Mouse (Mus musculus) subcutaneous adipose tissue, adult 2 months (tissue): ENCODE results near the gene Ssbp4. TPM values are rescaled to one million over a fixed set of nuclear protein-coding genes. Genes with fewer than 3 reads are reported as not detected.

Source experiments
- polyA plus RNA-seq: library from polyadenylated mRNA; depleted of rRNA; stranded (reverse); fragments of >200 nt; gene quantifications from 2 replicates; pipeline ENCODE4 v1.2.3, GENCODE M21; 2012; ENCODE audit warnings: low replicate concordance; rRNA removed

Gene Ssbp4
- 125 and 281 TPM in 2 replicates for polyA plus RNA-seq

DNA sequence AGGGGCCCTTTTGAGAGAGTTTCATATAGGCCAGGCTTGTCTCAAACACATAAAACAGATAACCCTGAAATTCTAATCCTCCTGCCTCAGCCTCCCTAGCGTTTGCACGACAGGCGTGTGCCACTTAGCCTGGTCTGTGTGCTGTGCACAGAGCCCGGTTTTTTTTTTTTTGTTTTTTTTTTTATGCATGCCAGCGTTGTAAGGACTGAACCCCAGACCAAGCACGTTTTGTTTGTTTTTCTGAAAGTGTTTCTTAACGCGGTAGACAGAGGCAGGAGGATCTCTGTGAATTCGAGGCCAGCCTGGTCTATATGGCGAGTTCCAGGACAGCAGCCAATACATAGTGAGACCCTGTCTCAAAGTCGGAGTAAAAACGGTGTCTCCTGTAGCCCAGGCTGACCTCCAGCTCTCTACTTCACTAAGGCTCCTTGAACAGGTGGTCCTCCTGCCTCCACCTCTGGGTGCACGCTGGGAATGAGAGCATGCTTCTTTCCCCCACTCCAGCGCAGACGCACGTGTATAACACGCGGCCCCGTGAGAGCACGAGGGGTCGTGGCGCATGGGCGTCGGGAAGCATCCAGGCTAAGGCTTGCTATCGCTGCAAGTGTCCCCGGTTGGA, at the start of gene Ssbp4:
Gene Ssbp4 (minus strand): TSS at position 124 of the 619 bp plus-strand sequence.

GRCm38 (mm10) chr8:70632346-70632892, 23.7 kb upstream of the Ssbp4 start, which contains the start of gene Gdf15:
TSS of gene Gdf15 (minus strand) at chr8:70632456.

GRCm38 (mm10) chr8:70615894-70616293, 7.2 kb upstream of the Ssbp4 start, which contains the start of gene Lrrc25:
TSS of gene Lrrc25 (plus strand) at chr8:70616155.

GRCm38 (mm10) chr8:70593961-70594609, 14.6 kb downstream of the Ssbp4 start, which contains the start of gene Isyna1:
TSS of gene Isyna1 (plus strand) at chr8:70594373.

Other genes starting within 250 kb of the Ssbp4 start
- 1.2 TPM in 2 replicates for gene Comp, start 235.3 kb downstream of the Ssbp4 start, polyA plus RNA-seq
- 13.5 and 36.3 TPM in 2 replicates for gene Crtc1, start 169.3 kb downstream of the Ssbp4 start, polyA plus RNA-seq
- gene Klhl26, start 131.9 kb downstream of the Ssbp4 start, polyA plus RNA-seq, result 34.4 and 65.1 TPM in 2 replicates
- gene Tmem59l, start 121.5 kb downstream of the Ssbp4 start, polyA plus RNA-seq, result 7.8 TPM in 1 of 2 replicates, not detected in the other
- gene Crlf1, start 115.7 kb downstream of the Ssbp4 start, polyA plus RNA-seq, result 2.6 and 5.6 TPM in 2 replicates
- 210 and 310 TPM in 2 replicates for gene Rex1bd, start 102.1 kb downstream of the Ssbp4 start, polyA plus RNA-seq
- 477 and 704 TPM in 2 replicates for gene Uba52, start 98.1 kb downstream of the Ssbp4 start, polyA plus RNA-seq
- 427 and 435 TPM in 2 replicates for gene Fkbp8, start 81.1 kb downstream of the Ssbp4 start, polyA plus RNA-seq
- gene Kxd1, start 80.9 kb downstream of the Ssbp4 start, polyA plus RNA-seq, result 103 and 119 TPM in 2 replicates
- gene Ell, start 69.4 kb downstream of the Ssbp4 start, polyA plus RNA-seq, result 20.7 and 31.8 TPM in 2 replicates
- gene Isyna1, start 14.5 kb downstream of the Ssbp4 start, polyA plus RNA-seq, result 69.7 and 218 TPM in 2 replicates
- gene Lrrc25, start 7.3 kb upstream of the Ssbp4 start, polyA plus RNA-seq, result 10.8 and 19.8 TPM in 2 replicates
- gene Gdf15, start 23.6 kb upstream of the Ssbp4 start, polyA plus RNA-seq, result 1.6 and 3.3 TPM in 2 replicates
- gene Pgpep1, start 51.5 kb upstream of the Ssbp4 start, polyA plus RNA-seq, result 37.1 and 48.1 TPM in 2 replicates
- 50.4 and 106 TPM in 2 replicates for gene Lsm4, start 64.4 kb upstream of the Ssbp4 start, polyA plus RNA-seq
- 135 and 458 TPM in 2 replicates for gene Jund, start 90.1 kb upstream of the Ssbp4 start, polyA plus RNA-seq
- 0.03 TPM in 1 of 2 replicates, not detected in the other for gene Iqcn, start 94.6 kb upstream of the Ssbp4 start, polyA plus RNA-seq
- gene Gm3336, start 109.7 kb upstream of the Ssbp4 start, polyA plus RNA-seq, result 0.13 TPM in 1 of 2 replicates, not detected in the other
- 6.5 and 17.1 TPM in 2 replicates for gene Pde4c, start 114.8 kb upstream of the Ssbp4 start, polyA plus RNA-seq
- 34.5 and 43.4 TPM in 2 replicates for gene Rab3a, start 145.8 kb upstream of the Ssbp4 start, polyA plus RNA-seq
- 89.6 and 146 TPM in 2 replicates for gene Mpv17l2, start 152.1 kb upstream of the Ssbp4 start, polyA plus RNA-seq
- 96.1 and 136 TPM in 2 replicates for gene Pik3r2, start 167.8 kb upstream of the Ssbp4 start, polyA plus RNA-seq
- gene Mast3, start 196.2 kb upstream of the Ssbp4 start, polyA plus RNA-seq, result 27.3 and 65.9 TPM in 2 replicates
- 0.57 and 2.5 TPM in 2 replicates for gene Il12rb1, start 199.6 kb upstream of the Ssbp4 start, polyA plus RNA-seq
- 24.6 and 56.0 TPM in 2 replicates for gene Arrdc2, start 230.8 kb upstream of the Ssbp4 start, polyA plus RNA-seq